8 mouse cellular contexts compared by ENCODE assay signal in the genomic region with DNA sequence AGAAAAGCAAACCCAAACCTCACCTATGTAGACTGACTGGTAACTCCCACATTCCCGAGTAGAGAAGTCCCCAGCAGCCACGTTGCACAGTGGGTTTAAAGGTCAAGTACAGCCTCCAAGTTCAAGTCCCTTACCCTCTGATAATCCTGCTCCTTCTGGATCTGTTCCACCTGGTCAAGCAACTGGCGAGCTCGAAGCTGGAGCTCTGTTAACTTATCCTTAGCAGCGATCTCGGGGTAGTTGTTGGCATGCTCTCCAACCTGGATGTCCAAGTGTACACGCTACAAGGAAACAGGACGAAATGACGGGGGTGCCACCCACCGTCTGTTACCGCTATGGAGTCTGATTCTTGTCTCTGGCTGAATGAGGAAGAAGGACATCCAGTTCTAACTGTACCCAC. TPM values are rescaled to one million over a fixed set of nuclear protein-coding genes. Genes with fewer than 3 reads are reported as not detected.
DNase-seq lines count a peak whose midpoint lies in the region; ATAC-seq and TF ChIP-seq lines count a peak whose summit lies in the region.

No protein-coding gene starts in this region.

- peak overlapping the region; percentile 97 for H3K4me2 ChIP-seq in hindbrain, embryonic 13.5 days
- H3K4me2 ChIP-seq in liver, embryonic 14.5 days (ENCODE audit: low read depth), result peak overlapping the region; percentile 87

- WGBS in hindbrain, embryonic 13.5 days, result 63% methylated on average over 11 of the region's 11 CpGs
- WGBS in liver, embryonic 14.5 days (ENCODE audit: insufficient replicate concordance), result 31% methylated on average over 11 of the region's 11 CpGs

- no peak for TF ChIP-seq EP300 in liver, embryonic 14.5 days (IDR thresholded peaks at IDR 0.05; ENCODE audit: low read depth)

- no peaks in the 10 kb centered on the region for H3K27me3 ChIP-seq in erythroblast, embryonic 14.5 days (ENCODE audit: control insufficient read depth)
- no peaks in the 10 kb centered on the region for H3K27me3 ChIP-seq in hindbrain, embryonic 13.5 days
- no peaks in the 10 kb centered on the region for H3K27me3 ChIP-seq in liver, embryonic 14.5 days (ENCODE audit: control insufficient read depth, insufficient read depth, low read length)

- in situ Hi-C loops in ES-E14 (cut with MboI; ENCODE audit: low sequenced_read_pairs in 2 of 2, unreplicated experiment in 2 of 2), result no loop called here

- H3K9ac ChIP-seq in ES-E14 (ENCODE audit: insufficient read depth, low read depth, low read length, poor library complexity, severe bottlenecking), result peak overlapping the region; percentile 81; the same call in 1 of the 2 replicates
- H3K9ac ChIP-seq in hindbrain, embryonic 13.5 days, result peak overlapping the region; percentile 96
- H3K9ac ChIP-seq in liver, embryonic 14.5 days (replicated peaks), result peak overlapping the region; percentile 92

- DNase-seq in ES-E14 (ENCODE audit: low read depth, low spot score), result no peak
- no peak for DNase-seq in liver, embryonic 14.5 days (ENCODE audit: low read depth in 3 of 3, low spot score in 3 of 3)
- no peak for DNase-seq in gastrocnemius, postnatal 10 days
- no peak for DNase-seq in gastrocnemius, adult 18-20 months (ENCODE audit: low spot score)

- no peak for ATAC-seq in erythroblast, adult 5-6 weeks (replicated peaks; ENCODE audit: low FRiP score, poor library complexity, severe bottlenecking)
- ATAC-seq in hindbrain, embryonic 13.5 days (ENCODE audit: low FRiP score), result no peak
- ATAC-seq in liver, embryonic 14.5 days (ENCODE audit: insufficient read depth), result no peak
- no peak for ATAC-seq in activated CD4-positive, CD25-positive, alpha-beta regulatory T cell, adult 4 months

- no peak overlapping the region for H3K27ac ChIP-seq in ES-E14 (ENCODE audit: insufficient read depth, low read depth, low read length, poor library complexity, severe bottlenecking)
- H3K27ac ChIP-seq in hindbrain, embryonic 13.5 days, result no peak overlapping the region
- H3K27ac ChIP-seq in liver, embryonic 14.5 days, result no peak overlapping the region

- peaks cover 31% of the 10 kb centered on the region for H3K4me1 ChIP-seq in erythroblast, embryonic 14.5 days (ENCODE audit: control insufficient read depth)
- no peaks in the 10 kb centered on the region for H3K4me1 ChIP-seq in ES-E14 (ENCODE audit: control insufficient read depth in 2 of 2, insufficient read depth in 2 of 2, low read length in 2 of 2, poor library complexity in 1 of 2)
- H3K4me1 ChIP-seq in hindbrain, embryonic 13.5 days (replicated peaks), result peaks cover 28% of the 10 kb centered on the region
- H3K4me1 ChIP-seq in liver, embryonic 14.5 days (replicated peaks; ENCODE audit: control insufficient read depth in 2 of 2, insufficient read depth in 2 of 2, low read length in 1 of 2), result peaks cover 4 to 8% of the 10 kb centered on the region in 2 experiments

- no peak for TF ChIP-seq CTCF in liver, embryonic 14.5 days (IDR thresholded peaks at IDR 0.05; ENCODE audit: low read depth)

- peaks cover 20% of the 10 kb centered on the region for H3K36me3 ChIP-seq in erythroblast, embryonic 14.5 days (ENCODE audit: control insufficient read depth)
- H3K36me3 ChIP-seq in ES-E14 (ENCODE audit: control insufficient read depth, insufficient read depth, low read length, poor library complexity, severe bottlenecking), result peaks cover 9% of the 10 kb centered on the region
- H3K36me3 ChIP-seq in hindbrain, embryonic 13.5 days, result peaks cover 29% of the 10 kb centered on the region
- peaks cover 10% of the 10 kb centered on the region for H3K36me3 ChIP-seq in liver, embryonic 14.5 days (replicated peaks; ENCODE audit: control insufficient read depth, insufficient read depth, low read depth)

- H3K9me3 ChIP-seq in erythroblast, embryonic 14.5 days (ENCODE audit: control insufficient read depth, low read length), result no peaks in the 10 kb centered on the region
- H3K9me3 ChIP-seq in ES-E14 (ENCODE audit: control insufficient read depth, insufficient read depth, low read depth, low read length), result no peaks in the 10 kb centered on the region
- H3K9me3 ChIP-seq in hindbrain, embryonic 13.5 days, result no peaks in the 10 kb centered on the region
- no peaks in the 10 kb centered on the region for H3K9me3 ChIP-seq in liver, embryonic 14.5 days (ENCODE audit: control insufficient read depth, low read length)

- peak overlapping the region; percentile 75 for H3K4me3 ChIP-seq in erythroblast, embryonic 14.5 days (replicated peaks)
- H3K4me3 ChIP-seq in ES-E14 (ENCODE audit: insufficient read depth in 1 of 2, low read depth in 1 of 2, low read length in 2 of 2, poor library complexity in 1 of 2, severe bottlenecking in 1 of 2), result peak overlapping the region; percentile 81 to 88; a peak in 3 of 4 replicates
- H3K4me3 ChIP-seq in hindbrain, embryonic 13.5 days, result peak overlapping the region; percentile 98
- H3K4me3 ChIP-seq in liver, embryonic 14.5 days (ENCODE audit: insufficient read depth in 1 of 2, low read depth in 2 of 2, low read length in 2 of 2), result peak overlapping the region; percentile 73 to 88

TF ChIP-seq in ES-E14, 5 proteins besides CTCF, POLR2A, EP300 and RAD21:
- TF ChIP-seq CHD2 (IDR thresholded peaks at IDR 0.05; ENCODE audit: low read depth, low read length), result no peak
- no peak for TF ChIP-seq HCFC1 (IDR thresholded peaks at IDR 0.05; ENCODE audit: borderline replicate concordance, insufficient read depth, low read length)
- TF ChIP-seq ZC3H11A (IDR thresholded peaks at IDR 0.05; ENCODE audit: borderline replicate concordance, low read depth, low read length), result no peak
- TF ChIP-seq MAFK (IDR thresholded peaks at IDR 0.05; ENCODE audit: insufficient read depth, low read depth, low read length), result no peak
- TF ChIP-seq ZNF384 (IDR thresholded peaks at IDR 0.05; ENCODE audit: low read depth, low read length), result no peak

RNA-seq across cellular contexts. Expression of a gene that starts 1.1 kb away (rescaled TPM):
- polyA plus RNA-seq in erythroblast, embryonic 14.5 days (2012), result 3.1 and 3.2 TPM in 2 replicates
- 10.0 and 11.7 TPM in 2 replicates for total RNA-seq in erythroblast, adult 5-6 weeks (2015; ENCODE audit: low replicate concordance)
- total RNA-seq in erythroblast, adult 5-6 weeks (2017; ENCODE audit: low replicate concordance), result 7.4 and 13.2 TPM in 2 replicates
- total RNA-seq in ES-E14 (2012; rRNA removed), result 79.7 and 98.6 TPM in 2 replicates
- polyA plus RNA-seq in hindbrain, embryonic 13.5 days (2015; fragmentation: Nextera tagmentation; extraction: Ambion mirVana), result 142 and 145 TPM in 2 replicates
- 23.9 and 28.3 TPM in 2 replicates for polyA plus RNA-seq in liver, embryonic 14.5 days (2012; rRNA removed)
- polyA plus RNA-seq in liver, embryonic 14.5 days (2014; fragmentation: Nextera tagmentation; extraction: Ambion mirVana), result 37.4 and 37.5 TPM in 2 replicates
- total RNA-seq in gastrocnemius, postnatal 10 days (2021), result 10 to 100 TPM; 63.9 to 64.0 TPM
- polyA plus RNA-seq in activated CD4-positive, CD25-positive, alpha-beta regulatory T cell, adult 4 months (2017; shearing (Covaris generic)), result 10 to 100 TPM; 67.7 to 68.5 TPM
- total RNA-seq in gastrocnemius, adult 18-20 months (2021), result 10 to 100 TPM; 65.8 to 66.8 TPM

RNA-seq across cellular contexts. Expression of a gene that starts 6.0 kb away (rescaled TPM):
- 0.36 and 0.37 TPM in 2 replicates for polyA plus RNA-seq in erythroblast, embryonic 14.5 days (2012)
- 4.0 and 16.9 TPM in 2 replicates for total RNA-seq in erythroblast, adult 5-6 weeks (2015; ENCODE audit: low replicate concordance)
- 3.3 and 9.0 TPM in 2 replicates for total RNA-seq in erythroblast, adult 5-6 weeks (2017; ENCODE audit: low replicate concordance)
- total RNA-seq in ES-E14 (2012; rRNA removed), result 170 and 199 TPM in 2 replicates
- polyA plus RNA-seq in hindbrain, embryonic 13.5 days (2015; fragmentation: Nextera tagmentation; extraction: Ambion mirVana), result 67.4 and 71.6 TPM in 2 replicates
- 25.4 and 28.7 TPM in 2 replicates for polyA plus RNA-seq in liver, embryonic 14.5 days (2012; rRNA removed)
- 45.8 and 53.4 TPM in 2 replicates for polyA plus RNA-seq in liver, embryonic 14.5 days (2014; fragmentation: Nextera tagmentation; extraction: Ambion mirVana)
- total RNA-seq in gastrocnemius, postnatal 10 days (2021), result 10 to 100 TPM; 28.6 to 29.5 TPM
- polyA plus RNA-seq in activated CD4-positive, CD25-positive, alpha-beta regulatory T cell, adult 4 months (2017; shearing (Covaris generic)), result 10 to 100 TPM; 81.0 to 91.5 TPM
- total RNA-seq in gastrocnemius, adult 18-20 months (2021), result 10 to 100 TPM; 23.9 to 25.7 TPM

RNA-seq across cellular contexts. Expression of a gene that starts 17.8 kb away (rescaled TPM):
- 13.2 and 19.7 TPM in 2 replicates for polyA plus RNA-seq in erythroblast, embryonic 14.5 days (2012)
- 78.6 and 82.6 TPM in 2 replicates for total RNA-seq in erythroblast, adult 5-6 weeks (2015; ENCODE audit: low replicate concordance)
- 88.5 and 94.4 TPM in 2 replicates for total RNA-seq in erythroblast, adult 5-6 weeks (2017; ENCODE audit: low replicate concordance)
- 68.4 and 69.6 TPM in 2 replicates for total RNA-seq in ES-E14 (2012; rRNA removed)
- 97.9 and 105 TPM in 2 replicates for polyA plus RNA-seq in hindbrain, embryonic 13.5 days (2015; fragmentation: Nextera tagmentation; extraction: Ambion mirVana)
- 38.6 and 41.8 TPM in 2 replicates for polyA plus RNA-seq in liver, embryonic 14.5 days (2012; rRNA removed)
- 60.6 and 72.8 TPM in 2 replicates for polyA plus RNA-seq in liver, embryonic 14.5 days (2014; fragmentation: Nextera tagmentation; extraction: Ambion mirVana)
- 100 to 1,000 TPM; 437 to 480 TPM for total RNA-seq in gastrocnemius, postnatal 10 days (2021)
- polyA plus RNA-seq in activated CD4-positive, CD25-positive, alpha-beta regulatory T cell, adult 4 months (2017; shearing (Covaris generic)), result 100 to 1,000 TPM; 121 to 141 TPM
- total RNA-seq in gastrocnemius, adult 18-20 months (2021), result 100 to 1,000 TPM; 668 to 737 TPM

RNA-seq across cellular contexts. Expression of a gene that starts 43.7 kb away (rescaled TPM):
- not detected in 2 replicates for polyA plus RNA-seq in erythroblast, embryonic 14.5 days (2012)
- total RNA-seq in erythroblast, adult 5-6 weeks (2015; ENCODE audit: low replicate concordance), result not detected in 2 replicates
- total RNA-seq in erythroblast, adult 5-6 weeks (2017; ENCODE audit: low replicate concordance), result not detected in 2 replicates
- total RNA-seq in ES-E14 (2012; rRNA removed), result 0.40 and 0.48 TPM in 2 replicates
- polyA plus RNA-seq in hindbrain, embryonic 13.5 days (2015; fragmentation: Nextera tagmentation; extraction: Ambion mirVana), result 0.04 and 0.05 TPM in 2 replicates
- 0.11 and 0.13 TPM in 2 replicates for polyA plus RNA-seq in liver, embryonic 14.5 days (2012; rRNA removed)
- polyA plus RNA-seq in liver, embryonic 14.5 days (2014; fragmentation: Nextera tagmentation; extraction: Ambion mirVana), result 0.08 and 0.19 TPM in 2 replicates
- under 1 TPM; 0.05 to 0.18 TPM for total RNA-seq in gastrocnemius, postnatal 10 days (2021)
- polyA plus RNA-seq in activated CD4-positive, CD25-positive, alpha-beta regulatory T cell, adult 4 months (2017; shearing (Covaris generic)), result not detected
- under 1 TPM; 0.23 to 0.28 TPM for total RNA-seq in gastrocnemius, adult 18-20 months (2021)
